Mouse (Mus musculus) frontal cortex, postnatal 14 days (tissue): ENCODE measurements around the gene D1Pas1.

Experiments
- DNase-seq, 2 experiments: peaks; one replicate each; pipeline ENCODE4 v3.0.0; 2022; ENCODE audit warnings: low spot score in 2 of 2

Gene D1Pas1

GRCm38 (mm10) chr1:186988281-186988682, 21.1 kb downstream of the D1Pas1 start:
- no peak for DNase-seq

GRCm38 (mm10) chr1:186988822-186989221, 21.6 kb downstream of the D1Pas1 start:
- DNase-seq = no peak

GRCm38 (mm10) chr1:186991473-186991872, 24.3 kb downstream of the D1Pas1 start:
- DNase-seq = no peak

- no peak for DNase-seq
Observed at GRCm38 (mm10) chr1:186992113-186992512, 24.9 kb downstream of the D1Pas1 start.

- no peak for DNase-seq
Observed at GRCm38 (mm10) chr1:186997596-186998304, 30.5 kb downstream of the D1Pas1 start.

GRCm38 (mm10) chr1:187003441-187003861, 36.2 kb downstream of the D1Pas1 start:
- no peak for DNase-seq

GRCm38 (mm10) chr1:187004306-187004705, 37.1 kb downstream of the D1Pas1 start:
- no peak for DNase-seq

GRCm38 (mm10) chr1:187006227-187006925, 39.2 kb downstream of the D1Pas1 start:
- no peak for DNase-seq

GRCm38 (mm10) chr1:187008236-187008635, 41.0 kb downstream of the D1Pas1 start:
- no peak for DNase-seq

GRCm38 (mm10) chr1:187010071-187010470, 42.9 kb downstream of the D1Pas1 start:
- DNase-seq = no peak

GRCm38 (mm10) chr1:187011601-187012000, 44.4 kb downstream of the D1Pas1 start:
- DNase-seq = no peak

- no peak for DNase-seq
Observed at GRCm38 (mm10) chr1:187014141-187014540, 46.9 kb downstream of the D1Pas1 start.

GRCm38 (mm10) chr1:187015673-187016072, 48.5 kb downstream of the D1Pas1 start:
- no peak for DNase-seq

- DNase-seq = no peak
Observed at GRCm38 (mm10) chr1:187016116-187016515, 48.9 kb downstream of the D1Pas1 start.

- DNase-seq = no peak
Observed at GRCm38 (mm10) chr1:187020011-187020410, 52.8 kb downstream of the D1Pas1 start.
